Mouse (Mus musculus): Measurements from ENCODE around the gene Gga3. TPM values are rescaled to one million over a fixed set of nuclear protein-coding genes. Genes with fewer than 3 reads are reported as not detected.

Gene Gga3
- total RNA-seq, 2 experiments from 2014 or later: 18.8 to 20.7 TPM

- no peak for DNase-seq
- Histone ChIP-seq H3K27ac (no peak overlapping the region), H3K4me3 (no peak overlapping the region)
- intact Hi-C loops (cut with DNase I): no loop called here
- TF ChIP-seq CTCF (IDR thresholded peaks at IDR 0.05): no peak
These were observed 24.8 kb downstream of the Gga3 start for GRCm38 (mm10) chr11:115579080-115579479.

DNA sequence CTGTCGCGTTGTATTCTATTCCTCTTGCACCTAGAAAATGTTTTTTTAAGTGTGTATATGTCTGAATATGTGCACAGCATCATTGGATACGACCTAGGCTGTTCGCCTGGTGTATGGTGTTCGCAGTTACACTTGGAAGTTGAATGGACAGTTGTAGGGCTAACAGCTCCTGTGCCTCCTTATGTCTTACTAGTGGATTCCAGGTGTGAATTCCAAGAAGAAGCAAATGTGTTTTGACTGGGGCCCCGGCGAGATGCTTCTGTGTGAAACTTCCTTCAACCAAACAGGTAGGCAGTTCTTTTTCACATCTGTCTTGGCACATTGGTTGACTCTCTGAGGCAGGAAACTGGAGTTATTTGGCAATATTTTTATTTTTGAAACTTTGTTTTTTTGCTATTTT, 38.9 kb downstream of the Gga3 start:
- no peak for TF ChIP-seq CTCF (IDR thresholded peaks at IDR 0.05)
- peak overlapping the region; percentile 98; the same call in 1 of the 2 replicates for H3K27ac ChIP-seq
- intact Hi-C loops (cut with DNase I): loop anchor here (5.0 kb wide), 1 partner anchor 73 kb away; the partner anchor contains the start of gene Nt5c

DNA sequence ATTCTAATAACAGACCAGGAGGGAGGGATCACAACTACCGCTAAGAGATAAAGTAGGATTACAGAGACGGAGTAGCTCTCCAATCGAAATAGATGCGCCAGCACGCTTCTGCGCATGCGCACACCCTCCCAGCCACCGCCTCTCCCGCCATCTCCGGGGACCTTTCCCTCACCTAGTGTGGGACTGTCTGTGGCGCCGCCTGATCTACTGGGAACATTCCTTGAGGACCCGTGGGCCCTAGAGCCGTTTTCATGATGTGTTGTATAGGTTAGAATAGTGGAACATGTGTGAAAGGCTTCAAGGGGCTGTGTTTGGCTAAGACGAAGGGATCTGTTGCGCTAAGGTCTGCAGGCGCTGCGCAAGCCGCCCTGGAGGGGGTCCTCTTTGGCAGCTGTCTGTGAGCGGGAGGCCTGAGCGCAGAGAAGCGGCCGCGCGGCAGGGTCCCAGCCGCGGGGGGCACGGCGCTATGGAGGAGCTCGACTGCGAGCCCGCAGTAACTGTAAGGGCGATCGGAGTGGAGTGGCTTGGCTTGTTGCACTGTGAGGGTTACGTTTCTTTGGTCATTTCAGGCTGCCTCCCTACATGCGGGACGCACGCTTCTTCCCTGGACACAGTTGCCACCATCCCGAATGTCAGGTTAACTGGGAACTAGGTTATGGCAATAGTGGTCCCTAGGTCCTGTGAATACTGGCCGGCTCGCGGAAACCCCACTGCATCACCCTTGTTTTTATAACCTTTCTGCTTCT, 39.6 kb downstream of the Gga3 start, which contains the start of gene Nup85:
TSS of gene Nup85 (plus strand) at position 371 of the 746 bp plus-strand sequence.
- peak within 1 kb of the TSS; percentile 94 for H3K4me3 ChIP-seq
- peak; percentile 98 for DNase-seq
- intact Hi-C loops (cut with DNase I): loop anchor here (5.0 kb wide), 1 partner anchor 72 kb away; the partner anchor contains the start of gene Nt5c
- H3K27ac ChIP-seq: peak within 1 kb of the TSS; percentile 98
- no peak for TF ChIP-seq CTCF (IDR thresholded peaks at IDR 0.05)

More for the DNA sequence above, 38.9 kb downstream of the Gga3 start:
- peak overlapping the region; percentile 94 for H3K4me3 ChIP-seq
- no peak for DNase-seq

- DNase-seq: no peak
- H3K4me3 ChIP-seq: peak overlapping the region; percentile 94
- 0 out of 2 replicates have a peak, but pooled peaks have one; percentile 9 for TF ChIP-seq CTCF (IDR thresholded peaks at IDR 0.05)
- H3K27ac ChIP-seq: peak overlapping the region; percentile 98
- intact Hi-C loops (cut with DNase I): loop anchor here (5.0 kb wide), 1 partner anchor 71 kb away; the partner anchor contains the start of gene Nt5c
These were observed 40.4 kb downstream of the Gga3 start for GRCm38 (mm10) chr11:115563406-115563805.

GRCm38 (mm10) chr11:115555717-115556116, 48.1 kb downstream of the Gga3 start:
- no peak overlapping the region for H3K4me3 ChIP-seq
- no peak for TF ChIP-seq CTCF (IDR thresholded peaks at IDR 0.05)
- no peak for DNase-seq
- H3K27ac ChIP-seq: no peak overlapping the region
- intact Hi-C loops (cut with DNase I): no loop called here

DNA sequence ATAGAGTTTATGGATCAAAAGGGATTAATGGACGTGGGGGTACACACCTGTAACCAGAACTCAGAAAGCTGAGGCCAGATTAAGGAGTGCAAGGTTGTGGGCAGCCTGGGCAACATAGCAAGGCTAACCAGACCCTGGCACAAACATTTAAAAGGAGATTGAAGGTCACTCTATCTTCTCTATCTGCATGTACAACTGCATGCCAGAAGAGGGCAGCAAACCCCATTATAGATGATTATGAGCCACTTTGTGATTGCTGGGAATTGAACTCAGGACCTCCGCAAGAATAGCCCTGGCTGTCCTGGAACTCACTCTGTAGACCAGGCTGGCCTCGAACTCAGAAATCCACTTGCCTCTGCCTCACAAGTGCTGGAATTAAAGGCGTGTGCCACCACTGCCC, 51.1 kb downstream of the Gga3 start:
- H3K4me3 ChIP-seq: no peak overlapping the region
- H3K27ac ChIP-seq: no peak overlapping the region
- intact Hi-C loops (cut with DNase I): no loop called here
- no peak for DNase-seq
- TF ChIP-seq CTCF (IDR thresholded peaks at IDR 0.05): peak; percentile 62

- DNase-seq: no peak
- intact Hi-C loops (cut with DNase I): no loop called here
- H3K4me3 ChIP-seq: no peak overlapping the region
- TF ChIP-seq CTCF (IDR thresholded peaks at IDR 0.05): no peak
- no peak overlapping the region for H3K27ac ChIP-seq
These were observed 60.3 kb downstream of the Gga3 start for GRCm38 (mm10) chr11:115543571-115543970.

DNA sequence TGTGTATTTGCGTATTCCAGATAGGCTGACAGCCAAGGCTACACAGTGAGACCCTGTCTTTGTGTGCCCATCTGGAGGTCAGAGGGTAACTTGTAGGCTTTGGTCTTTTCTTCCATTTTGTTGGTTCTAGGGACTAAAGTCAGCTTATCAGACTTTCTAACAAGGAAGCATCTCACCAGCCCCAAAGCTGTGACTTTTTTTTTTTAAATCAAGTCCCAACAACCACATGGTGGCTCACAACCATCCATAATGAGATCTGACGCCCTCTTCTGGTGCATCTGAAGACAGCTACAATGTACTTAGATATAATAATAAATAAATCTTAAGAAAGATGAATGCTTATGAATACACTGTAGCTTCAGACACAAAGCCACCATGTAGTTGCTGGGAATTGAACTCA, 65.8 kb downstream of the Gga3 start:
- no peak overlapping the region for H3K4me3 ChIP-seq
- intact Hi-C loops (cut with DNase I): loop anchor here (5.0 kb wide), 2 partner anchors 46 to 74 kb away; partner anchors contain the start of genes Mif4gd and Nt5c

GRCm38 (mm10) chr11:115536856-115537568, 66.8 kb downstream of the Gga3 start:
- H3K27ac ChIP-seq: peak overlapping the region; percentile 97
- intact Hi-C loops (cut with DNase I): loop anchor here (5.0 kb wide), 2 partner anchors 45 to 75 kb away; partner anchors contain the start of genes Mif4gd and Nt5c
- no peak for TF ChIP-seq CTCF (IDR thresholded peaks at IDR 0.05)
- DNase-seq: no peak
- peak overlapping the region; percentile 99 for H3K4me3 ChIP-seq

More for the DNA sequence above, 65.8 kb downstream of the Gga3 start:
- H3K27ac ChIP-seq: no peak overlapping the region
- DNase-seq: no peak
- TF ChIP-seq CTCF (IDR thresholded peaks at IDR 0.05): peak; percentile 44

GRCm38 (mm10) chr11:115536038-115536681, 67.7 kb downstream of the Gga3 start, which contains the start of gene Sumo2:
Gene Sumo2, minus strand, starts transcription at chr11:115536276.
- peak; percentile 27; the same call in 1 of the 2 replicates for TF ChIP-seq CTCF (IDR thresholded peaks at IDR 0.05)
- intact Hi-C loops (cut with DNase I): loop anchor here (5.0 kb wide), 2 partner anchors 44 to 76 kb away; partner anchors contain the start of genes Mif4gd and Nt5c
- DNase-seq: peak; percentile 99
- H3K4me3 ChIP-seq: peak within 1 kb of the TSS; percentile 99
- peak within 1 kb of the TSS; percentile 97 for H3K27ac ChIP-seq

DNA sequence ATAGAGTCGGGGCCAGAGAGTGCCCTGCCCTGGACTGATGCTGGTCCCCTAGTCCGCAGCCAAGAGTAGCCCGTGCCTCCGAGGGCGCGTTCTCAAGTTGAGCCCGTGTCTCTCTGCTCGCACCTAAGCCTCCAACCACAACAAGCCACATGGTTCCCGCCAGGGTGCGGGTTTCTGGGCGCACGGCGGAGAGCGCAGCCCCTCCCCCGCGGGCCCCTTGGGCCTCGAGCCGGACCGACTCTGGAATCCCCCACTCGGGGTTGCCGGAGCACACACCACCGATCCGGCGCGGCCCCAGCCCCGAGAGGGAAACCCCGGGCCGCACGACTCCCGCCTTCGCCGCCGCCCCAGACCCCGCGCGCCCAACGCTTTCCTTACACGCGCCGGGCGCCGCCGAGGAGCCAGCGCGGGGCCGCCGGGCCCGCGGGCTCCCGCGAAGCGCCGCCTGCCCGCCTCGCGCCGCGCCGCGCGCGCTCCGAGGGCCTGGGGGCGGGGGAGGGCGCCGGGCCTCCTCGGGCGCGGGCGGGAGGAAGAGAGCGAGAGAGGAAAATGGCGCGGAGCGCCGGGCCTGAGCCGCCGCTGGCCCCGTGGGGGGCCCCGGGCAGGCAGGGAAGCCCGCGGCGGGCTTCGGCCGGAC, 68.3 kb downstream of the Gga3 start:
- intact Hi-C loops (cut with DNase I): loop anchor here (5.0 kb wide), 2 partner anchors 43 to 77 kb away; partner anchors contain the start of genes Mif4gd and Nt5c
- TF ChIP-seq CTCF (IDR thresholded peaks at IDR 0.05): no peak
- Histone ChIP-seq H3K27ac (peak overlapping the region; percentile 97), H3K4me3 (peak overlapping the region; percentile 99)
- DNase-seq: peak; percentile 84
